Mouse (Mus musculus) cerebellum, postnatal 10 days (tissue): ENCODE measurements around the gene Mmp24.

Experiments
- DNase-seq, 2 experiments: peaks; one replicate each; pipeline ENCODE4 v3.0.0; 2021; ENCODE audit warnings: mixed read lengths in 2 of 2

Mmp24 gene

DNA sequence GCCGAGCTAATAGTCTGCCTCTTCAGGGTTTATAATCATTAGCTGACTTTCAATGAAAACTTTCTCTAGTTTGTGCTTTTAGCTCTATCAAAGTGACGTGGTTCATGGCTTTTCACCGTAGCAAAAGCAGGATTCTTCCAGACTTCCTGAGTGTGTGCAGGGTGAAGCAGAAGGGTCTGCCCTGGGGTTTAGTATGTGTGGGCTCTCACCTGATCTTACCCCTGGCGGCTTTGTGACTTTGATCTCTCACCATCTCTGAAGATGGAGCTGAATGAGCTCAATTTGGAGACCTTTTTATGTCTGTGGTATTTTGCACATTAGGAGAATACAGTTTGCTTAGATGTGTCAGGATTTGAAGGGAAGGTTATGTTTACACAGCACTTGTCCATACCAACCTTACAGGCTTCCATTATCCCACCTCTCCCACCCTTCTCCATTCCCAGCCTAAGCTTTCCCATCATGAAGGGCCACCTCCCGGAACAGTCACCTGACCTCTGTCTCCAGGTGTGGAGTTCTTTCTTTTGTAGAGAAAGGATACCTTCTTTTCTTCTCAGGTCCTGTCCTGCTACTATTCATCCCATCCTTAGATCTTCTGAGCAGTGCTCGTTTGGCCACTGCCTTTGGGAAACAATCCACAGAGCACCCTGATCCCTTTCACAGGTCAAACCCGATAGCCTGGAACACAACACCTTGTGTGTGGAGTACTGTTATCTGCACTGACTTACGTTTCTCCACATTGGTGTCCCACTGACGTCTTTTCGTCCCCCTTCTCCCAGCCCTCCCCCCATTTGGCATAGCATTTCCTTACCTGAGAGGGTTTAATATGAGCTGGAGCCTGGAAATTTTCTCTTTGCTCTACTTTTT, 1.9 kb downstream of the Mmp24 start:
- DNase-seq, result peak; percentile 58 to 62

DNA sequence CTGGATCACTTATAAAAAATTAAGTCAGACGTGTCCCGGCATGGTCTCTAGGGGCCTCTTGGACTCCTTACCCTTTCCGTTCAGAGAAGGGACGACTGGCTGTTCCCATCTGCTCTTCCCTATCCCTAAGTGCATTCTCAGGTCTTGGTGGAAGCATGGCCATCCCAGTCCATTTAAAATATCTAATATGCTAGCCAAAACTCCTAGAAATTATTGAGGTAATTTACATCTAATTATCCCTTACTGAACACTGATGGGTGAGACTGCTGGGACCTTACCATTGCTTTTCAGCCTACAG, 2.5 kb downstream of the Mmp24 start:
- peak in 1 of 2 experiments; percentile 60 for DNase-seq

DNA sequence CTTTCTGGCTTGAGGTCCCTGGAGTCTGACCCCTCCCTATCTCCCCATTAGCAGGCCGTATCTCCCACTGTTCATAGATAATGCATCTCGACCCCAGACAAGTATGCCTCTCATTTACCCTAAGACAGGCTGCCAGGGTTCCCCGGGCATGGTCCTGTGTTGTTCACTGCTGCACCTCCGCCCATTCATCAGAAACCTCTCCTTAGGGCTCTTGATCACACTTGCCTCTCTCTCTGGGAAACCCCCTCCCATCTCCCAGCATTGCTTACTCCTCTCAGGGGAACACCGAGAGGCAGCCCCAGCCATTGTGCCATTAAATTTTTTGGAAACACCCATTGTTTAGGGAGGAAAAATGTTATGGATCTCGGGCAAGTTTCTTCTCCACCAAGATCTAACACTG, 2.9 kb downstream of the Mmp24 start:
- peak in 1 of 2 experiments; percentile 46 for DNase-seq

DNA sequence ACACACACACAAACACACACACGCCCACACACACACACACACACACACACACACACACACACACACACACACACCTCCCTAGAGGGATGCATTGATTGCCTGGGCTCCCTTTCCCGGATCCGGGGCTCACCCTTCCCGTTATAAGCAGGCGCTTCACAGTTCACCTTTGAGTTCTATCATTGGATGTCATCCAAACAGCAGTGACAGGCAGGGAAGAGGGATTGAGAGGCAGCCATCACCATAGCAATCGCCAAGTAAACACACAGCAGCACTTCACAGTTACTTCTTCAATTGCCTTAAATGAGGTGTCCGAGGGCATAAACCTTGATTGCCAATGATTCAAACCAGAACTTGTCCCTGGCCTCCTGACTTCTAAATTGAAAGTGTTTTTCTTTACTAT, 3.9 kb downstream of the Mmp24 start:
- DNase-seq, result peak; percentile 46 to 63

DNA sequence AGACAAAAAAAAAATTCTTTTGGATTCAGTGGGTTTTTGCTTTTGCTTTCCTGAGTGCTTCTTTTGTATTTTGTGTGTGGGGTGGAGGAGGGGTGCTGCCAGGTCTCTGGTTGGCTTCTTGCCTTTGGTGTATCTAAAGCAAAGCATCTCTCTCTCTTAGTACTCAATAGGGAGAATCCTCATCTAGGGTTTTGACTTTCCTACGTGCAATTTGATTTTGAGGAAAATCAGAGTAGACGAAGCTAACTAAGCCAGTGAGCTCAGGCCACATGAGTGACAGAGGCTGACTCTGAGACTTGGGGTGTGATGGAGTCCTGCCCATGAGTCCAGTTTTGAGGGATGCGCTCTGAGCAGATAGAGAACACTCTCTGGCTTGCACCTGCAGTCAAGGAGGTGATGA, 4.4 kb downstream of the Mmp24 start:
- DNase-seq, result peak in 1 of 2 experiments; percentile 52

DNA sequence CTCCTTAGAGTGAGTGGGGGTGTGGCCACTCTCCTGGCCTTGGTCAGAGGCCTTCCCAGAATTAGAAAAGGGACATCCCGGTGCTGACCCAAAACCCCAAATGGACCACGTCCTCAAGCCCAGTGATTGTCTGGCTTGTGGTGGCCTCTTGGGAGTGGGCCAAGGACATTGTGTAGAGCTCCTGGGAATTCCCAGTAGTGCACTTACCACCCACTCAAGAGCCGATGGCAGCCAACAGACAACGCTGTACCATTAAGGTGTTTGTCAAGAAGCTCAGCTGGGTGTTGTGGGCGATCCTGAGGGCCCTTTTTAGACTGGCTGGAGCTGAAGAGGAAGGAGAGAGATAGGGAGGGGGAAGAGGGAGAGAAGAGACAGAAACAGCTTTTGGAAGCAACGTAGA, 9.4 kb downstream of the Mmp24 start:
- DNase-seq, result no peak

DNA sequence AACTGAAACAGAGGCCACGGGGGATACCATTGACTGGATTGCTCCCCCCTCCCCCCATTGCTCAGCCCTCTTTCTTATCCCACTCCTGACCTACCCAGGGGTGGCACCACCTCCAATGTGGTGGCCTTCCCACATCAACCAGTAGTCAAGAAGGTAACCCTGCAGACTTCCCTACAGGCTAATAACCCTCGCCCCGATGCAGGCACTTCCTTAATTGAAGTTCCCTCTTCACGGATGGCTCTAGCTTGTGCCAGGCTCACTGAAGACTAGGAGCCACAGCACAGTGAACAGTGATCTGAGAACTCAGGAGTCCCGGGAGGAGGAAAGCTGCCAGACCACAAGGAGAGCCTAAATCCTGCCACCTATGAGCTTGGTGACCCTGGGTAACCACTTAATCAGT, 11.8 kb downstream of the Mmp24 start:
- DNase-seq, result no peak

DNA sequence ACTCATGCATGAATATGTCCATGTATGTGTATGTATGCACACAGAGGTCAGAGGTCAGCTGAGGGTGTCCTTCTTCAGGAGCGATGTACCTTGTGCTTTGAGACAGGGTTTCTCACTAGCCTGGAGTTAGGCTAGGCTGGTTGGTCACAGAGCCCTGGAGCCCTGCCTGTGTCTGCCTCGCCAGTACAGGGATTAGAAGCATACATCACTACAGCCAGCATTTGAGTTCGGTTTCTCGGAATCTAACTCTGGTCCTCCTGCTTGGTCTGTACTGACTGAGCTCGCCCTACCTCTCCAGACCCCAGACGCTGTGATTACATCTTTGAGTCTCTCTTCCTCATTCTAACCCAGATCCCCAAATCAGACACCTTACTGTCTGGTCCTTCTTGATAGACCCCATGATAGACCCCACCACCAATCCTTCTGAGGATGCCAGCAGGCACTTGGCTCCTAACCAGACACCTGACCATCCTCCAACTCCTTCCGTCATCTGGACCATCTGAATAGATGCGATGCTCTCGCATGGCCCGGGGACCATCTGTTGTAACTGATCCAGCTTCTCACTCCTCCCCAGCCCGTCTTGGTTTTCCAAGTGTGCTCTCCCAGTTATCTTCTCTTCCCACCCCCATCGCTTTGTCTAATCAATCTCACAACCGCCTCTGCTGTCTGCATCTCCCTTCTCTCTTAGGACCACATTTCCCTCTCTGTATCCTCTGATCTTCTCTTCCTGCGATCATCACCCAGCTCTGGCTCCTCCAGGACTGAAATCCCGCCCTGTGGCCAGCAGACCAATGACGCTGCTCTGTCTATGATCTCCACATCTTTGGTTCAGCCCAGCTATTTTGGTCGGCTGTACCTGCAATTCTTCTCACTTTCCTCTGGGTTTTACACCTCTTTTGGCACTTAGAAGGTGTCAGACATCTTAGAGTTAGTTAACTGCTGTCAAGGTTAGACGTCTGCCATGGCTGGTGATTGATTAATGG, 13.1 kb downstream of the Mmp24 start:
- DNase-seq, result peak; percentile 88 to 91

DNA sequence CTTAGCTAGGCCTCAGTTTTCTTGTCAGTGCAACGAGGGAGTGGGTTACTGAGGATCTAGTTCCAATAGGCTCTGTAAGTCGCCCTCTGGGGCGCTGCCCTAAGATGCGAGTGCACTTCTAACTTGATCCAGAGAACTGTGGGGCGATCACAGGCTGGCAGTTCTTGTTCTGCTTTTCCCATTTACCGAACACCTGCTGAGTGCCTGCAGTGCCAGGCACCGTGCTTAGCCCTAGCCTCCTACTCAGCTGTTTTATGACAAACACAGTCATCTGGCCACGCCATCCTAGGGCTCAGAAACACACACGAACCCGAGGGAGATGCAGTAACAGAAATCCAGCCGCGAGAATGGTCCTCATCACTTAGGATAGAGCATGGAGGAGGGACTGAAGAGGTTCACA, 17.8 kb downstream of the Mmp24 start:
- peak in 1 of 2 experiments; percentile 53 for DNase-seq

DNA sequence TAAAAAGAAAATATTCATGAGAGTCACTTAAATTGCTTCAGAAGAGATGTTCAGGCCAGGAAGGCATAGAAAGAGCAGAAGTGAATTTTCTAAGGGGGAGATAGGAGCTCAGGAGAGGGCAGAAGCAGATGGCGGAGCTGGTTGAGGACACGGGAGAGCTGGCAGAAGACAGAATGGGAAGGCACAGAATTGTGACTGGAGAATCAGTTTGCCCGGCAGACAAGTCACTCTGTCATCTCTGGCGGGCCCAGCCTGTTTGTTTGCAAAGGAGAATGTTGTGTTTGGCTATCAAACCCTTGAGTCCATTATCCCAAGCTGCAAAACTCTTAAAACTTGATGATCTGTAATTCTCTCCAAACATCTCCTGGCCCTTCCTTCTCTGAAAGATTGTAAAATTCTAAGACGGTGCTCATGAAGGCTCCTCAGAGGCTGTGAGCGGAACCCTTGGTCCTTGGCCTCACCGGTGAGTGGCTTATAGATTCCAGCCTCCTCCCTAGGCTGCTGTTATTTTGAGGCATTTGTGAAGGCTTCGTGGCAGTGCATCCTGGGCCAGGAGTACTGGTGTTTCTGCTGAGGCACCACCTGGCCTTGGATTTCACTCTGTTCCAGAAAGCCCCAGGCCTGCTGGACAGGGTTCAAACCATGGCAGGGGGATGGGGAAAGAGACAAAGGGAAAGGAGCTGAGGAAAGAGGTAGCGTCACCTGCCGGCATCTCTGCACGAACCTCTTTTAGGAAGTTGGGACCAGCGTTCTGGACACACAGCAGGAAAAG, 19.7 kb downstream of the Mmp24 start:
- DNase-seq, result peak; percentile 99

DNA sequence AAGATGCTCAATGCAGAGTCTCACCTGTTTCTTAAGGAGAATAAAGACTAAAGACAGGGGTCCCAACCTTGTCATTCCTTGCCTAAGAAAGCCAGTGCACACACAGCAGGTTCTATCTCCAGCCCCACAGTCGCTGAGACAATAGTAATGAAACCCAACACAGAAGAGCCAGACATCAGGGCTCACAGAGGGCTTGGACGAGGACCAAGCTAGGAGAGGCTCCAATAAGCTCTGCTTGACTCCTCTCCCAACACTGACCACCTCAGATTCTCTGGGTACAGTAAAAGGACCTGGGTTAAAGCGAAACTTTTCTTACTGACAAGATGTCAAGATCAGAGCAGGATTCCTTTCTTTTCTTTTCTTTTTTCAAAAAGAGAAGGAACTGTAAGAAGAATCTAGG, 23.5 kb downstream of the Mmp24 start:
- peak in 1 of 2 experiments; percentile 59 for DNase-seq

DNA sequence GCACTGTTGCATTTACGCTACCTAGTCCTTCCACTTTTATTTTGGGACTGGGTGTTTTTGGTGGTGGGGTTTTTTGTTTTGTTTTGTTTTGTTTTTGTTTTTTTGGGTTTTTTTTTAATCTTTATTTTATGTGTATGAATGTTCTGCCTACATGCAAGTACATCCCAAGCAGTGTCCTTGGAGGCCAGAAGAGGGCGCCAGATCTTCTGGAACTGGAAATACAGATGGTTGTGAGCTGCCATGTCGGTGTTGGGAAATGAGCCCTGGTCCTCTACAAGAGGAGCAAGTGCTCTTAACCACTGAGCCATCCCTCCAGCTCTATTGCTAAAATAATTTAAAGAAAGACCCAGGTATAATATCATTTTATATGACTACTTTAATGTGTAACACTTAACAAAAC, 27.6 kb downstream of the Mmp24 start:
- DNase-seq, result peak; percentile 67 to 71

DNA sequence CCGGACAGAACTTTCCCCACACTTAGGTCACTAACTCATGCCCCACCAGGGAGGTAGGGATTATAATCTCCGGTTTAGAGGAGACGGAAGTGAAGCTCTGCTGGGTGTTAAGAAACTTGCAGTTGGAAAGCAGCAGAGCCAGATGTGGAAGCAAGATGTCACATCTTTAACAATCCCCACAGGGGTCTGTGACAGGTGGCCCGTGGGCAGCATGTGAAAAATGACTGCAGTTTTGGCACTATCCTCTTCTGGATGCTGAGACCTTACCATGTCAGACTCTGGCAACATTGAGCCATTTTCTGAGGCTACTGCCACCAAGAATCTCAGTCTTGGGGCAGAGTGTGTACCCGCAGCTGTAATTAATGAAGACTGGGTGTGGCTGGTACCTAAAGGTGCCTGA, 28.9 kb downstream of the Mmp24 start:
- DNase-seq, result peak; percentile 54

DNA sequence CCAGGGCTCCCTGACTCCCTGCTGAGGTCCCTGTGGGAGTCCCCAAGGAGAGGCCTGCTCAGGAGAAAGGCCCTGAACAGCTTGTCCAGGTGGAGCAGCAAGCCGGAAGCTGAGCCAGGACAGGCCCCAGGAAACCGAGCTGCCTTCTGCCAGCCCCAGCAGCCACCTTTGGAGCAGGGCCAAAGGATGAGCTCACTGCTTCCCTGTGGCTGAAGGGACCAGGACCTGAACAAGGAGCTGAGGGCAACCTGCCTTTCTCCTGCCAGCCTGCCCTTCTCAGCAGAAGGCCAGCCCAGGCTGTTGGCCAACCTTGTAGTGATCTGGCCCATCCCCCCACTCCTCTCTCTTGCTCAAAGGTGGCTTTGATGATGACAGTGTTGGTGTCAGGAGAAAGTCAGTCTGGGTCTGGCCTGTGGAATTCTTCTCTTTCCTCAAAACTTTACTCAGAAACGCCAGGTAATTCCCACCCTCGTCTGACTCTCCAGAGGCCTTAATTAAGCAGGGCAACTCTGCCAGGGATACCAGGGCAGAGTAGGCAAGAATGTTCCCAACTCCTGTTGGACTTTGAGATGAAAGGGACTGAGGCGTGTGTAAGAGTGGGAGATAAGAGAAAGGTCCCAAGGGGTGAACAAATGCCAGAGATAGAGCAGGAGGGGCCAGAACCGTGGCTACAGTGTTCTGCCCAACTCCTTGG, 30.2 kb downstream of the Mmp24 start:
- DNase-seq, result peak; percentile 99

DNA sequence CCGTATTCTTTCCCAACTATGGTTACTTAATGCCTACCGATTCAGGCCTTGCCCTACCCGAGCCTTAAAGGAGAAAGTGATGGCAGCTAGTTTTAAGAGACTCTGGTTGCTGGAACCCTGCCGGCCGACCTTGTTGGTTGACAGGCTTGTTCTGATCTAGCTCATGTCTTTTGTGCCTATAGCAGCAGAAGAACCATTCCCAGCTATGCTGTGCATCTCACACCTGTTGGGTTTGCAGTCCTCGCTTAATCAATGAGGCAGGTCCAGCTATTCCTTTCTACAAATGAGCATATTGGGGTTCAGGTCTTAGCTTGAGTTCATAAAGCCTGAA, 30.7 kb downstream of the Mmp24 start:
- peak in 1 of 2 experiments; percentile 41 for DNase-seq

DNA sequence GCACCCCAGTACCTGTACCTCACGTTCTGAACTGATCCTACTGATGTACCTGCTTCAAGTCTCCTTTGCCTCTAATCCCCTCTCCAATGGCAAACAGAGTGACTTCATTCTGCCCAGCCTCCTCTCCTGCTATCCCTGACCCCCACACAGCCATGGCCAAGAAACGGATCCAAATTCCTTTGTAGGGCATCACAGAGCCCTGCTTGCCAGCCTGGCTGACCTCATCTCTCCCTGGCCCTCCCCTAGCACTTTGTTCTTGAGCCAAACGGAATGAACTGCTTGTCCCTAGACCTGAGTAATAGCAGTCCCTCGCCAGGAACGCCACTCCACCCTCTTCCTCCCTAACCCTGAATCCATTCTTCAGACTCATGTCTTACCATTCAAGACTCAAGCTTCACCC, 31.4 kb downstream of the Mmp24 start:
- DNase-seq, result peak; percentile 88 to 90

DNA sequence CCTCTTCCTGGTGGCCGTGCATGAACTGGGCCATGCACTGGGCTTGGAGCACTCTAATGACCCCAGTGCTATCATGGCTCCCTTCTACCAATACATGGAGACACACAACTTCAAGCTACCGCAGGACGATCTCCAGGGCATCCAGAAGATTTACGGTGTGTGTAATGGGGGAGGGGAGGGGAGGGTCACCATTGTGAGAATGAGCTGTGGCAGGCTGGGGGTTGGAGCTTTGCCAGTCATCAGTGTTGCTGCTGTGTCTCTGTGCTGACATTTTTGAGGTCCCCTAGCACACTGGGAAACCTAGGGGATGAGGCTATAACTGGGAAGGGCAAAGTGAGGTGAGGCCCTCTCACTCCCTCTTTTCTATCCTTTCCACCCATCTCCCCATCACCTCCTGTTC, 32.3 kb downstream of the Mmp24 start:
- peak; percentile 51 to 60 for DNase-seq

DNA sequence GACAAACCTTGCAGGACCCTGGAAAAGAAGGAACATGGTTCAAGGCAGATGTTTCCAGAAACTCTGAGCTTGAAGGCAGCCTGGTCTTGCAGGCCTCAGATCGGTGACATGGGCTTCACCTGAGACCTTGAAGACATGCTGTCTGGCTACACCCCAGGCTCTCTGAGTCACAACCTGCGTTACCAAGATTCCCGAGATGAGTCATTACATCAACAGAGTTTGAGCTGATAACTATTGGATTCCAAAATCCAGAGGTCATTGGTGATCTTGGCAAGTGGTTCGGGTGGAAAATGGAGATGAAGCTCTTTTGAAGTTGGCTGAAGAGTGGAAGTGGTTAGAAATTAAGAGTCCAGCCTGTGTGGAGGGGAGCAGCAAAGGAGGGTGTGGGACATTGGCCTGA, 34.5 kb downstream of the Mmp24 start:
- no peak for DNase-seq

DNA sequence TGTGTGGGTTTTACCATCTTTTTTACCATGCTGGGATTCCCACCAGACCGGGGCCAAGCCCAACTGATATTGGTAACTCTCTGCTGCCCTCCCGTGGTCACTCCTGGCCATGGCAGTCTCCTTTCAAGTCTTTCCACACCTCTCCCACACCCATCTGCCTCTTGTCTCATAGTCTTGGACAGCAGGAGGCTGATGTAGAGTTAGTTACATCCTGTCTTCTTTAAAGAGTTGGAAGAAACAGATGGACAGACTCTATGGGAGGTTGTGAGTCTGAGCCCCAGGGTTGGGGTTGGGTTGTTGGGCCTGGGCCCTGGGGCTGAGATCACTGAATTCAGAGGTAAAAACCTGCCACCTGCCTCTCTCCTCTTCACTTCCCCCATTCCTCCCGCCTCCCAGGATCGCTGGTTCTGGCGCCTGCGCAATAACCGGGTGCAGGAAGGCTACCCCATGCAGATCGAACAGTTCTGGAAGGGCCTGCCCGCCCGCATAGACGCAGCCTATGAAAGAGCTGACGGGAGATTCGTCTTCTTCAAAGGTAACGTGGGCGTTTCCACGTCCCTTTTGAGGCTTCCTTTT, 36.8 kb downstream of the Mmp24 start:
- peak; percentile 94 to 97 for DNase-seq

DNA sequence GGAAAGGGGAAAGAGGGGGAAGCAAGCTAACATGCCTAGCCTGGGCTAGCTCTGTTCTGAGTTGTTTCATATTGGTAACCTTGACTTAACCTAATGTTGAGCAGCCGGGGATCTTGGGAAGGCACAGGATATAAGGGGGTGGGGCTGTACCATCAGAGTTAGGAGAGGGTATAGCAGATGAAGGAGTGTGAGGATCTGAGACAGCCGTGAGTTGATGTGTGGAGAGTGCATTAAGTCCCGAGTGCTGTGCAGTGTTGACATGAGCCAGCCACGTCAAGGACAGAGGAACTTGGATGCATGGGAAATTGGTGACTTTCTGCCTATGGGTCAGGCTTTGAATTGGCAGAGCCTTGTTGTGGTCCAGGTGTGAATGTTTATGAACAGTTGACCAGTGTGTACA, 37.5 kb downstream of the Mmp24 start:
- no peak for DNase-seq

DNA sequence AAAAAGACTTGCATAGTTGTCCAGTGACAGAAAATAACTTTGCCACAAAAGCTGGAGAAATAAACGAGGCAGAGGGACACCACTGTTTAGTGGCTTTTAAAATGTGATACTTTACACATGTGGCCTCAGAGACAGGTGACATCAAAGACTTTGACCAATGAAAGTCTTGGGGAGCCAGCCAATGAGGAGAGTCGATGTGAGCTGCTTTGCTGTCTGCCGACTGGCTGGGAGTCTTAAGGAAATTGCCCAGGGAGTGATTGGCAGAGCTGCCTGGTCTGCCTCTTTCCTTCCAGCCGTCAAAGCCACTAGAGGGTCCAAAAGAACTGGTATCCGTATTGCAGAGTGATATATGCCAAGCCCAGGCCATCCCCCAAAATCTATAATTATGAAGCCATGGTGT, 39.7 kb downstream of the Mmp24 start:
- peak; percentile 32 to 44 for DNase-seq

DNA sequence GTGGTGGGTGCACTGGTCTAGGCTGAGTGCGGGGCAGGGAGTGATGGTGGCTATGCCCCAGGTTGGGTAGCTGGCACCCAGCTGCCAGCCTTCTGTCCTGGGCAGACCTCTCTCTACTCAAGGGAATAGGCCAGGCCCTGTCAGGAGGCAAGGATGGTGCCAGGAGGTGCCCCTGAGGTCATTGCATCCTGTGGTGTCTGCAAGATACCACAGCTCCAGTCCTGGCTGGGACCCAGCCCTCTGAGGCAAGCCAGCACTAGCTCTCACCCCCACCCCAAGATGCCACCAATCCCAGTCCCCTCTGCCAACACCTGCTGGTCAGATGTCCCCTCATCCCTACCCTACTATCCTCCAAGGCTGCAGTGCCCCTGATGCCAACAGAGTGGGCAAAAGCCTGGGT, 41.0 kb downstream of the Mmp24 start:
- peak; percentile 77 to 81 for DNase-seq
